Mouse (Mus musculus) spleen, adult 10 weeks (tissue): Measurements from ENCODE around the gene Parp1. TPM values are rescaled to one million over a fixed set of nuclear protein-coding genes. Genes with fewer than 3 reads are reported as not detected.

Source experiments
- polyA plus RNA-seq: library from polyadenylated mRNA; stranded (reverse); fragments of 350-450 nt; fragmentation: Illumina TruSeq; extraction: RNeasy Lipid Tissue Mini Kit (QIAGEN cat#74804); gene quantifications from one replicate; pipeline ENCODE4 v1.2.3, GENCODE M21; 2015; ENCODE audit warnings: low replicate concordance; ENCODE audit not compliant: insufficient read depth

Gene Parp1
- 108 TPM for polyA plus RNA-seq

DNA sequence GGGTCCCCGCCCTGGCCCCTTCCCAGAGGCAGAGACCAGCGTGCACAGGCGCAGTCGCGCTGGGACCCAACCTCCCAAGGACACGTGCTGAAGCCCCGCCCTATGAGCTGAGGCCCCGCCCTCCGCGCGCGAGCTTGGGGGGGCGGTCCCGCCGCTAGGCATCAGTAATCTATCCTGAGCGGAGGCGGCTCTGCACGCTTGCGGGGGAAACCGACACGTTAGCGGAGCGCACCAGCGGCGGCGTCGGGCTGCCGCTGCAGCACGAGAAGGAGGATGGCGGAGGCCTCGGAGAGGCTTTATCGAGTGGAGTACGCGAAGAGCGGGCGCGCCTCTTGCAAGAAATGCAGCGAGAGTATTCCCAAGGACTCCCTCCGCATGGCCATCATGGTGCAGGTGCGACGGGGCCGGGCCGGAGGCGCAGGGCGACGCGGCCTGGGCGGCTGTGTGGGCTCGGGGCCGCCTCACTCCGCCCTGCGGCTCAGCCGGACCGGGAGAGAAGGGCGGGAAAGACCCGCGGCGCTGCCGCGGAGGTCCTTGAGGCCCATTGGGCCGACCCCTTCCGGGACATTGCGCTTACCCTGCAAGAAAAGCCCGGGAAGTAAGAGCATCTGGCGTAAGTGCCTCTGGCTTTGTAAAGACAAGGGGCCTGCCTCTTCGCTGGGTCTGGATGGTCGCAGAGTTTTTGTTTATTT lies at the start of gene Parp1:
Gene Parp1 (plus strand): TSS at position 164 of the 692 bp plus-strand sequence.

DNA sequence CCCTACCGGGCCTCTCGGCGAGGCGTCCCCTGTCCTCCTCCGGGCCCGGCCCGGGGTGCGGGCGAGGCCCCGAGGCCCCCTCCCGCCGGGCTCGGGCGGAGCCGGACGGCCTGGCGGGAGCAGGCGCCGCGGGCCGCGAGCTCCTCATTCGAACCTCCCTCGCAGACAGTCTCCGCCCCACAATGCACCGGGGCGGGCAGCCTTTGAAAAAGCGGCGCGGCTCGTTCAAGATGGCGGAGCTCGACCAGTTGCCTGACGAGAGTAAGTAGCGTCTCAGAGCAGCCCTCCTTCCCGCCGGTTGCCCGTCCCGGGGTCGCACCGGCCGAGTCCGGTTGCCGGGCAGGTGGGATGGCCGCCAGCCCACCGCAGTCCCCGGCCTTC lies 72.4 kb downstream of the Parp1 start, which contains the start of gene Lin9:
Gene Lin9 (plus strand): TSS at position 14 of the 381 bp plus-strand sequence.

Other genes with a start within 250 kb of the Parp1 start
- gene Itpkb, start 238.4 kb upstream of the Parp1 start, polyA plus RNA-seq, result 33.0 TPM
- 2.6 TPM for gene Stum, start 85.4 kb upstream of the Parp1 start, polyA plus RNA-seq
- 16.4 TPM for gene Lin9, start 72.2 kb downstream of the Parp1 start, polyA plus RNA-seq
- gene Mixl1, start 128.1 kb downstream of the Parp1 start, polyA plus RNA-seq, result not detected
- 53.1 TPM for gene Acbd3, start 157.1 kb downstream of the Parp1 start, polyA plus RNA-seq
- gene H3f3a, start 245.0 kb downstream of the Parp1 start, polyA plus RNA-seq, result 1,813 TPM